Mouse (Mus musculus): ENCODE measurements around the gene Cask. TPM values are rescaled to one million over a fixed set of nuclear protein-coding genes. Genes with fewer than 3 reads are reported as not detected.
A peak's percentile ranks its signal among the peaks of the same experiment; 100 is the strongest.

Gene Cask
- polyA plus RNA-seq (2015; fragmentation: Nextera tagmentation; extraction: Ambion mirVana): 16.5 and 17.0 TPM in 2 replicates

DNA sequence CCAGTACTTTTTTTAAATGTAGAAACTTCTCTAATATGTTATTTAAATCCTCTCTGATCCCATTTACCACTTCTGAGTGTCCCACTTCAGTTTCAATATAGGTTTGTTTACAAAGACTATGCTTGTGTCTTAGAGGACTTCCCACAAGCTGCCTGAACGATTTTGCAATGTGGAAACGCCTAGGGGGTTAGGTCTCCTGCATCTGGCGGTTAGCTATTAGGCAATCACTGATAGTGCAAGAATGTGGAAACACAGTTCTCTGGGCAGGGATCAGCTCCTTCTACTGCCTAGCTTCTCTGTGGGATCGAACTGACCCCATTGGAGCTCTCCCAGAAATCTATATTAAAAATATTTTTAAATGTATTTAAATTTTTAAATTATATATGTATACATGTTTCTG, at the start of gene Cask:
TSS of gene Cask (minus strand) at position 83 of the 400 bp plus-strand sequence.
- ATAC-seq (ENCODE audit: insufficient number of reproducible peaks, insufficient read depth, low FRiP score, low TSS enrichment, low read depth): no peak
- Histone ChIP-seq H3K27ac (no peak within 1 kb of the TSS), H3K27me3 (no peaks in the 10 kb centered on the region), H3K9me3 (no peaks in the 10 kb centered on the region), H3K9ac (no peak within 1 kb of the TSS), H3K4me3 (no peak within 1 kb of the TSS), H3K4me2 (no peak within 1 kb of the TSS), H3K4me1 (no peaks in the 10 kb centered on the region), H3K36me3 (no peaks in the 10 kb centered on the region)
- 39% methylated on average over 4 of the region's 4 CpGs for WGBS

DNA sequence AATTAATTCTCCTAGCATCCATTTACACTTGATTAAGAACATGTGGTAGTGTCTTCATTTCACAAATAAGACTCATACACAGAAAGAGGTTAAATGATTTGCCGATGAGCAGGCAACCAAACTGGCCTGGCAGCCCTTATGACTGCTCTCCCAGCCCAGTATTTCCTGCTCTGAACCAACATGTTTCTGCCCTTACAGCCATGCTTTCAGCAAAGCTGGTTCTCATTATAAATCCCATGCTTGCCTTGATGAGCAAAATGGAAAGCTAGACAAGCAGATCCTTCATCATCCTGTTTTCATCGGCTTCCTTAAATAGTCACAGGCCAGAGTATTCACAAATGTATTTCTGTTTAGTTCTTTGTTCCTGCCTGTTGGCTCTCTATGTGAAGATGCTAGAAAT, 38.8 kb upstream of the Cask start:
- Histone ChIP-seq H3K27me3 (no peaks in the 10 kb centered on the region), H3K9me3 (no peaks in the 10 kb centered on the region), H3K4me3 (no peak overlapping the region), H3K4me1 (no peaks in the 10 kb centered on the region), H3K4me2 (no peak overlapping the region), H3K27ac (no peak overlapping the region), H3K9ac (no peak overlapping the region), H3K36me3 (no peaks in the 10 kb centered on the region)
- 42% methylated on average over 2 of the region's 2 CpGs for WGBS
- no peak for ATAC-seq (ENCODE audit: insufficient number of reproducible peaks, insufficient read depth, low FRiP score, low TSS enrichment, low read depth)

DNA sequence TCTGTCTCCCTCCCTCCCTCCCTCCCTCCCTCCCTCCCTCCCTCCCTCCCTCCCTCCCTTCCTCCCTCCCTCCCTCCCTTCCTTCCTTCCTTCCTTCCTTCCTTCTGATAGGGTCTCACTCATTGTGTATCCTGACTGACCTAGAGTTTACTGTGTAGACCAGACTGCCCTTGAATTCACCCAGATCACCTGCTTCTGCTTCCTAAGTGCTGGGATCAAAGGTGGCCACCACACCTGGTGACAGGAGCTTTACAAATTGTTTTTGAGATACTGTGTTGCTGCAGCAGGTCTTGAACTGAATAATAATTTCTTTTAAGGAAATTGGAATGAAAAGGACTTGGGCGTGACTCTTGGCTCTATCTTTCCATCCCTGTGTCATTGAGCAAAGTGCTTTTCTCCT, 33.2 kb upstream of the Cask start:
- Histone ChIP-seq H3K27me3 (no peaks in the 10 kb centered on the region), H3K36me3 (no peaks in the 10 kb centered on the region), H3K27ac (no peak overlapping the region), H3K9ac (no peak overlapping the region), H3K9me3 (no peaks in the 10 kb centered on the region), H3K4me2 (no peak overlapping the region), H3K4me3 (no peak overlapping the region), H3K4me1 (no peaks in the 10 kb centered on the region)
- ATAC-seq (ENCODE audit: insufficient number of reproducible peaks, insufficient read depth, low FRiP score, low TSS enrichment, low read depth): no peak
- WGBS: 85% methylated on average over 1 of the region's 1 CpGs

DNA sequence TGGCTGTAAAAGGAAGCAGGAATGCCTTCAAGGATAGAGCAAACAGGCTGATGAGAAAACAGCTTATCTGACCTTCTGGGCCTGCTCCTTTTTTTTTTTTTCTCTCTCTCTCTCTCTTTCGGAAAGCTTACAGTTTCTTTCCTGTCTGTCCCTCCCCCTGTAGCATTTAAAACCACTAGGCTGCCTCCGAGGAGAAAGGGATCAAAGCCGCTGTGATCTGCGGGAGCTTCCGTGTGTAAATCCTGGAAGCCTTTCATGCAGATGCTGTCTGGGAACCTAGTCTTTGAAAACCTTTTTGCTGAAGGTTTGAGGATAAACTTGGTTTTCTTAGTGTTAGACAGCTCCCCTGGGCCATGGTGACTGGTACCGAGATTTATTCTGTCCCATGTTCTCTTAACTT, 30.8 kb upstream of the Cask start:
- Histone ChIP-seq H3K4me2 (no peak overlapping the region), H3K9ac (no peak overlapping the region), H3K27me3 (no peaks in the 10 kb centered on the region), H3K9me3 (no peaks in the 10 kb centered on the region), H3K4me3 (no peak overlapping the region), H3K27ac (no peak overlapping the region), H3K4me1 (no peaks in the 10 kb centered on the region), H3K36me3 (no peaks in the 10 kb centered on the region)
- ATAC-seq (ENCODE audit: insufficient number of reproducible peaks, insufficient read depth, low FRiP score, low TSS enrichment, low read depth): no peak
- 35% methylated on average over 6 of the region's 6 CpGs for WGBS

DNA sequence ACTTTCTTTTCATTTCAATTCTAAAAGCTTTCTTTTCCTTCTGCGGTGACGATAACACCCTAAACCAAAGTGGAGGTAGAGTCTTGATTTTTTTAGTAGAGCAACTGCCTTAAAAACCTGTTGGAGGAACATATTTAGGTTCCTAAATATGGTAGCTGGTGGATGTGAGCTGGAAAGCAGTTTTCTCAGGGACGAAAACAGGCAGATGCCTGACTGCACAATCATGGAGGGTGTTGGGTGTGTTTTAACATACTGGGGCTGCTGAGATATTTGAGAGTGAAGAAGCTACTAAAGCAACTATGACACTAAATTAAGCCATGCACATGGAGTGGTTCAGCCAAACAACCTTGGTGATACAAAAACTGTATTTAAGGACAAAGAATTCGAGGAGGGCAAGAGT, 9.0 kb upstream of the Cask start:
- Histone ChIP-seq H3K36me3 (no peaks in the 10 kb centered on the region), H3K9ac (no peak overlapping the region), H3K4me1 (no peaks in the 10 kb centered on the region), H3K27ac (no peak overlapping the region), H3K4me3 (no peak overlapping the region), H3K4me2 (no peak overlapping the region), H3K27me3 (no peaks in the 10 kb centered on the region), H3K9me3 (no peaks in the 10 kb centered on the region)
- ATAC-seq (ENCODE audit: insufficient number of reproducible peaks, insufficient read depth, low FRiP score, low TSS enrichment, low read depth): no peak
- 86% methylated on average over 4 of the region's 4 CpGs for WGBS

DNA sequence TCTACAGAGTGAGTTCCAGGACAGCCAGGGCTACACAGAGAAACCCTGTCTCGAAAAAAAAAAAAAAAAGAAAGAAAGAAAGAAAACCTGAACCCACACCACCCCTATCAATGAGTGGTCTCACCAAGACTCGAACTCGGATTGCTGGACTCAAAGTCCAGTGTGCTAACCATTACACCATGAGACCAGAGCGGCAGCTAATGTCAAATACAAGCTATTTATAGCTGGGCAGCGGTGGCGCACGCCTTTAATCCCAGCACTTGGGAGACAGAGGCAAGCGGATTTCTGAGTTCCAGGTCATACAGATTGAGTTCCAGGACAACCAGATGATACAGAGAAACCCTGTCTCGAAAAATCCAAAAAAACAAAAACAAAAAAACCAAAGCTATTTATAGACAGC, 7.9 kb upstream of the Cask start:
- no peak for ATAC-seq (ENCODE audit: insufficient number of reproducible peaks, insufficient read depth, low FRiP score, low TSS enrichment, low read depth)
- no peak overlapping the region for H3K27ac ChIP-seq
- H3K9me3 ChIP-seq: no peaks in the 10 kb centered on the region
- H3K36me3 ChIP-seq: no peaks in the 10 kb centered on the region
- WGBS: 84% methylated on average over 9 of the region's 9 CpGs
- no peak overlapping the region for H3K9ac ChIP-seq
- H3K4me2 ChIP-seq: no peak overlapping the region
- no peak overlapping the region for H3K4me3 ChIP-seq
- H3K4me1 ChIP-seq: no peaks in the 10 kb centered on the region
- H3K27me3 ChIP-seq: no peaks in the 10 kb centered on the region

DNA sequence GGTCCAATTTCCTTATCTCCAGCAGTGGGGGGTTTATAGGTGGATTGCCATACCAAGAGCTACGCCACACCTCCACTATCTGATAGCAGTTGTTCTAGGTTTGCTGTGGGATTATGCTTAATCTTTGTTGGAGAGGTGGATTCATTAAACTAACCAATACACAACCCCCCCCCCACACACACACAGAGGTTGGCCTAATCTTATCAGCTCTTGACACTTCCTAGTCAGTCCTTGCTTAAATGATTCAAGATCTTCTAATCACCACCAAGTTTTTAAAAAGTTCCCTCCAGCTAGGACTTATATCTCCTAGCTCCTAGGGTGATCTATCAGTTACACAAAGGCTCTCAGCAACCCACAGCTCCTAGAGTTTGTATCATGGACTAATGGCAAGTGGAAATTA, 2.7 kb downstream of the Cask start:
- Histone ChIP-seq H3K4me3 (no peak overlapping the region), H3K27ac (no peak overlapping the region), H3K36me3 (no peaks in the 10 kb centered on the region), H3K27me3 (no peaks in the 10 kb centered on the region), H3K9ac (no peak overlapping the region), H3K9me3 (no peaks in the 10 kb centered on the region), H3K4me1 (no peaks in the 10 kb centered on the region), H3K4me2 (no peak overlapping the region)
- WGBS: 92% methylated on average over 1 of the region's 1 CpGs
- ATAC-seq (ENCODE audit: insufficient number of reproducible peaks, insufficient read depth, low FRiP score, low TSS enrichment, low read depth): no peak

DNA sequence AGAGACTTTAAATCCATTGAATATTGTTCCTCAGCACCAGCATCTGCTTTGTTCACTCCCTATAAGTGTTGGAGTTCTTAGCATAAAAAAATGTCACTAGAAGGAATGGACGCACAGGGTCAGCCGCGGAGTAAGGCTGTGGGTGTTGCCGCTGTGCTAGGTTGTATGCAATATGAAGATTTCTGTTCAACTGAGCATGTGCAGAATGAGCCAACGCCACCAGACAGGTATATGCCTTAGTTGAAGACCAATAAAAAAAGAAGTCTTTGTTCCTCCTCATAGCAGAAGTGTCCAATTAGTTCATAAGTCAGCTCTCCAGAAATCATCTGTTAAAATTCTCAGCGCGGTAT, 3.7 kb downstream of the Cask start:
- H3K9ac ChIP-seq: peak overlapping the region; percentile 58
- 26% methylated on average over 7 of the region's 7 CpGs for WGBS
- peak overlapping the region; percentile 83 for H3K27ac ChIP-seq
- H3K4me1 ChIP-seq: no peaks in the 10 kb centered on the region
- H3K9me3 ChIP-seq: no peaks in the 10 kb centered on the region
- H3K4me3 ChIP-seq: peak overlapping the region; percentile 59
- no peaks in the 10 kb centered on the region for H3K27me3 ChIP-seq
- no peaks in the 10 kb centered on the region for H3K36me3 ChIP-seq
- H3K4me2 ChIP-seq: peak overlapping the region; percentile 59
- no peak for ATAC-seq (ENCODE audit: insufficient number of reproducible peaks, insufficient read depth, low FRiP score, low TSS enrichment, low read depth)

DNA sequence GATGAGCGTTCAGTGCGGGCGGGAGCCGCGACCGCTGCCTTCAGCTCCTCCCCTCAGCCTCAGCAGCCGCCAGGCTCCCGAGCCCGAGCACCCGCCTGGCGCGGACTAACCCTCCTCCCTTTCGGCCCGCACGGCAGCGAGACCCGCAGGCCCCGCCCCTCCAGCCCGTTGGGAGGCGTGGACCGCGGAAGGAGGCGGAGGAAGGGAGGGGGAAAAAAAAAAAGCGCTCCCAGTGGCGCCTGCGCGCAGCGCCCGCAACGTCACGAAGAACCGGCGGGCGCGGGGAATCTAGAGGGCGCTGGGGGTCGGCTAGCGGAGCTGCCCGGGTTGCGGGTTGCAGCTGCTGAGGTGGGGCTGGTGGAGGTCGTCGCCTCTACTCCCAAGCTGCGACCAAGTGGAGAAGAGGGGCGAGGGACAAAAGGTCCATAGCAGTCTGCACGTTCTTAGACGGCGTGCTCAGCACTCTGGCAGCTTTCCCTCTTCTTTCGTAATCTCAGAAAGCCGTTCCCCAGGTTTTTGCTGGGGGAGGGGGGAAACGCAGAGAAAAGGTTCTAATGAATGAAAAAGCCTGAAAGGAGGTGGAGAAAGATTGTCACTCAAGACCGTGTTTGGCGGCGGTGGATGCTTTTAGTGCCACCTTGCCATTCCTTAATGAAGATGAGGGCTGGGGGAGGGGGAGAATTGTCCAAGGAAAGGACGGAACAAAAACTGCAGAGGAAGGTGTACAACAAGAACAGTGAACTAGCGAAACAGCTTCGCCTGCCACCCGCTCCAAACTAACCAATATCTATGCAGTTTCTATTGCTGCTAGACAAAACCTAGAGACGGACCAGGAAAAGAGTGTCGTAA, 4.3 kb downstream of the Cask start:
- Histone ChIP-seq H3K36me3 (no peaks in the 10 kb centered on the region), H3K9me3 (no peaks in the 10 kb centered on the region), H3K9ac (peak overlapping the region; percentile 79), H3K4me1 (no peaks in the 10 kb centered on the region), H3K4me2 (peak overlapping the region; percentile 59), H3K27me3 (no peaks in the 10 kb centered on the region), H3K4me3 (peak overlapping the region; percentile 59), H3K27ac (peak overlapping the region; percentile 88)
- 27% methylated on average over 44 of the region's 59 CpGs for WGBS
- peak; percentile 96 for ATAC-seq (ENCODE audit: insufficient number of reproducible peaks, insufficient read depth, low FRiP score, low TSS enrichment, low read depth)

DNA sequence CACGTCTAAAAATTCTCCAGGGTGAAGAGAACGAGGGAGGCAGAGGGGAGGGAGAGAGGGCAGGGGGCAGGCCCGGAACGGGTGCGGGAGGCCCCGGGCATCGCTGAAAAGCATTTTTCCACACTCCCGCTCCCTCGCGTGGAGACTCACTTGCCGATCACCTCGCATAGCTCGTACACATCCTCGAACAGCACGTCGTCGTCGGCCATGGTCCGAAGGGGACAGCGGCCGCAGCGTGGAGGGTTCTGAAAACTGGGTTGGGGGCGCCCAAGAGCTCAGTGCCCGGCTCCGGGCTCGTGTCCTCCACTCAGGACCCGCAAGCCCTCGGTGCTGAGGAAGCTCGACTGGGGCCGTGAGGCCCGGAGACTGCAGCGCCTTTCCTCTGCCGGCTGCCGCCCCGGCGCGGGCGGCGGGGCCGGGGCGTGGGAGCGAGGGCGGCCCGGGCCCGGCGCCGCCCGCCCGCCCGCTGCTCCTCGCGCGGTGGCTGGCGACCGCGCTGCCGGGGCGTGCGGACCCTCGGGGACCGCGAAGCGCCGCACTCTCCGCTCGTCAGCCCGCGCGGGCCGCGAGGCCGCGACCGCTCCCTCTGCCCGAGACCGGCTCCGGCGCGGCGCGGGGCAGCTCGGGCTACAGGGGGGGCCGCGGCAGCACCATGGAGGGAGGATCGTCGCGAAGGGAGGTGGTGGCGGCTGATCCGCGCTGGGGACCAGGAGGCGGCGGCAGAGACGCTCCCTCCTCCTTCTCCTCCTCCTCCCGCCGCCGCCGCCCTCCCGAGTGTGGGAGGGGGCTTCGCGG, 5.1 kb downstream of the Cask start:
- peak; percentile 54; the same call in 1 of the 2 replicates for ATAC-seq (ENCODE audit: insufficient number of reproducible peaks, insufficient read depth, low FRiP score, low TSS enrichment, low read depth)
- H3K36me3 ChIP-seq: no peaks in the 10 kb centered on the region
- H3K27ac ChIP-seq: peak overlapping the region; percentile 88
- no peaks in the 10 kb centered on the region for H3K27me3 ChIP-seq
- peak overlapping the region; percentile 79 for H3K9ac ChIP-seq
- H3K9me3 ChIP-seq: no peaks in the 10 kb centered on the region
- H3K4me2 ChIP-seq: peak overlapping the region; percentile 59
- 31% methylated on average over 39 of the region's 100 CpGs for WGBS
- H3K4me1 ChIP-seq: no peaks in the 10 kb centered on the region
- H3K4me3 ChIP-seq: peak overlapping the region; percentile 59

DNA sequence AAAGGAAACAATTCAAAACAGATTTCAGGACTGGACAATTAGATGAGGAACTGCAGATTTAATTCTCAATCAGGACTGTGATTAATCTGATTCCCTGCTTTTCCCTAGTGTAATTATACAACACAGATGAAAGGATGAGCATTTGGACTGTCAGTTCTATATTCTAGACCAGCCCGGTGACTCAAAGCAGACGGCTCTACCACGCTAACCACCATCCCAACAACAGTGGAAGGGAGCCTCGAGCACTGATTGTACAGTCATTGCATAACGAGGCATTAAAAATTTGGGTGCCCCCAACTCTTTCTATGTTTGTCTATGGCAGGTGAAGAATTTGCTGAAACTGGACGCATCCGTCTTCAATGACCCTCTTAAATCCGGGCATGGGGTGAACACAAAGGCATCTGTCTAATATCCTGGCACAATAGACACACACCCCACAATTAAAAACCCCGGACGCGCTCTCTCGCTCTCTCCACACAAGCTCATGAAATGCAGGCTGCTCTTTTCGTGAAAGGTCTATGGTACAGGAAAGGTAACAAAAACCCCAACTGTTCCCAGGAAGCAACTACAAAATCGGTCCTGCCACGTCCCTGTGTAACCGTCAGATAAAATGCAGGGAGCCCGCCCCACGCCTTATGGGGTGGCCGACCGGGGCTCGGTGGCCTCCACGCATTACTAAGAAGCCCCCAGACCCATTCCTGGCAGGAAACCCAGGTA, 5.9 kb downstream of the Cask start:
- 26% methylated on average over 22 of the region's 22 CpGs for WGBS
- no peaks in the 10 kb centered on the region for H3K27me3 ChIP-seq
- H3K4me1 ChIP-seq: no peaks in the 10 kb centered on the region
- H3K27ac ChIP-seq: peak overlapping the region; percentile 88
- no peak for ATAC-seq (ENCODE audit: insufficient number of reproducible peaks, insufficient read depth, low FRiP score, low TSS enrichment, low read depth)
- peak overlapping the region; percentile 59 for H3K4me3 ChIP-seq
- H3K4me2 ChIP-seq: peak overlapping the region; percentile 59
- H3K9ac ChIP-seq: peak overlapping the region; percentile 79
- no peaks in the 10 kb centered on the region for H3K36me3 ChIP-seq
- no peaks in the 10 kb centered on the region for H3K9me3 ChIP-seq

All from embryonic facial prominence, embryonic 13.5 days (tissue).